Mouse (Mus musculus) CD4-positive, CD25-positive, alpha-beta regulatory T cell, adult 2 months (primary cell): ENCODE measurements around the gene Fam83f.

Experiments used
- DNase-seq: peaks from one replicate; pipeline ENCODE4 v3.0.0-alpha.2; 2012; ENCODE audit warnings: low read depth, low spot score

The Fam83f gene

GRCm38 (mm10) chr15:80671295-80672252, at the start of gene Fam83f:
Fam83f (plus strand) TSS chr15:80671847.
- peak; percentile 25 for DNase-seq

GRCm38 (mm10) chr15:80623171-80623837, 48.3 kb upstream of the Fam83f start:
- DNase-seq: no peak

GRCm38 (mm10) chr15:80626472-80626871, 45.2 kb upstream of the Fam83f start:
- no peak for DNase-seq

GRCm38 (mm10) chr15:80630147-80630546, 41.5 kb upstream of the Fam83f start:
- DNase-seq: peak; percentile 50

GRCm38 (mm10) chr15:80630711-80631110, 40.9 kb upstream of the Fam83f start:
- DNase-seq: no peak

- peak; percentile 42 for DNase-seq
Measured at GRCm38 (mm10) chr15:80631311-80631710, 40.3 kb upstream of the Fam83f start.

- DNase-seq: peak; percentile 44
Measured at GRCm38 (mm10) chr15:80632280-80632893, 39.3 kb upstream of the Fam83f start.

GRCm38 (mm10) chr15:80634391-80635193, 37.1 kb upstream of the Fam83f start:
- peak; percentile 81 for DNase-seq

- no peak for DNase-seq
Measured at GRCm38 (mm10) chr15:80636757-80637372, 34.8 kb upstream of the Fam83f start.

GRCm38 (mm10) chr15:80639071-80639702, 32.5 kb upstream of the Fam83f start:
- peak; percentile 50 for DNase-seq

- no peak for DNase-seq
Measured at GRCm38 (mm10) chr15:80639874-80640273, 31.8 kb upstream of the Fam83f start.

- DNase-seq: no peak
Measured at GRCm38 (mm10) chr15:80641702-80642435, 29.8 kb upstream of the Fam83f start.

GRCm38 (mm10) chr15:80645006-80645797, 26.4 kb upstream of the Fam83f start:
- no peak for DNase-seq

- no peak for DNase-seq
Measured at GRCm38 (mm10) chr15:80648977-80649606, 22.6 kb upstream of the Fam83f start.

GRCm38 (mm10) chr15:80650412-80650811, 21.2 kb upstream of the Fam83f start:
- no peak for DNase-seq

GRCm38 (mm10) chr15:80653865-80654264, 17.8 kb upstream of the Fam83f start:
- no peak for DNase-seq

GRCm38 (mm10) chr15:80658815-80659471, 12.7 kb upstream of the Fam83f start:
- DNase-seq: no peak

GRCm38 (mm10) chr15:80660963-80661362, 10.7 kb upstream of the Fam83f start:
- no peak for DNase-seq
